Mouse (Mus musculus) urinary bladder, postnatal 4 days (tissue): ENCODE data around the gene Gm5678.
"Not testable (repeated sequence)": the region's sequence is repeated elsewhere in the genome, so short reads cannot be mapped to it uniquely, and the experiment has no call there.

ENCODE experiments used
- DNase-seq, 2 experiments: peaks; one replicate each; pipeline ENCODE4 v3.0.0; 2021 to 2022; ENCODE audit warnings: low spot score in 2 of 2

The Gm5678 gene

DNA sequence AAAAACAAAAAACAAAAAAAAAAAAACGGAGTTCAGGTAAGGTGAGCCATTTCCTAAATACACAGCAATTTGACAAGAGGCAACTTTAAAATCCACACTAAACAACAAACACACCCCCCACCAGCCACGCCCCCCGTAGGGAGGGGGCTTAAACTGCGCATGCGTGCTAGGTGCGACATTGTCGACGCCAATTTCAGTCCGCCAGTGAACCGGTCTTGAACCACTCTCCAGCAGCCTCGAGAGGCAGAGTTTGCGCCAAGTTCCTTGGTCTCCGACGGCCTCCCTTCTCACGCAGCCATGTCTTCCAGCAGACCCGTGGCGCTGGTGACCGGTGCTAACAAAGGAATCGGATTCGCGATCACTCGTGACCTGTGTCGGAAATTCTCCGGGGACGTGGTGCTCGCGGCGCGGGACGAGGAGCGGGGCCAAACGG lies 20.2 kb upstream of the Gm5678 start:
- peak; percentile 84 for DNase-seq

GRCm38 (mm10) chr16:93608731-93609130 lies 19.2 kb upstream of the Gm5678 start:
- DNase-seq: no peak

- no peak for DNase-seq
These were observed 18.1 kb upstream of the Gm5678 start for GRCm38 (mm10) chr16:93609796-93610195.

DNA sequence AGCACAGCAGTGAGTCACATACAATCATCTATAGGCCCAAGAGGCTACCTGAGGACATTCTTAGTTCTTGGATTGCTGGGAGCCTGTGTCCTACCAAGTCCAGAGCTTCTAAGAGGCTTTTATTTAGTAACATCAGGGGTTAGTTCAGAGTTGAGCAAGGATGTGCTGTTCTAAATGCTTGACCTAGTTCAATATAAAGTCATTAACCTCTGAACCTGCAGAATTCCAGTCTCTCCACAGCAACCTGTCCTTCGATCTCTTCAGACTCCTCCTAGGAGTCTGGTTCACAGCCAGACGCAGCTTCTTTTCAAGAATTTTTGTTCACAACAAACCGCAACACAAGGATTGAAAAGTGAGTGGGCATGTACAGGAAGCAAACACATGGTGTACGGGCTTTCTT lies 16.9 kb upstream of the Gm5678 start:
- no peak for DNase-seq

DNA sequence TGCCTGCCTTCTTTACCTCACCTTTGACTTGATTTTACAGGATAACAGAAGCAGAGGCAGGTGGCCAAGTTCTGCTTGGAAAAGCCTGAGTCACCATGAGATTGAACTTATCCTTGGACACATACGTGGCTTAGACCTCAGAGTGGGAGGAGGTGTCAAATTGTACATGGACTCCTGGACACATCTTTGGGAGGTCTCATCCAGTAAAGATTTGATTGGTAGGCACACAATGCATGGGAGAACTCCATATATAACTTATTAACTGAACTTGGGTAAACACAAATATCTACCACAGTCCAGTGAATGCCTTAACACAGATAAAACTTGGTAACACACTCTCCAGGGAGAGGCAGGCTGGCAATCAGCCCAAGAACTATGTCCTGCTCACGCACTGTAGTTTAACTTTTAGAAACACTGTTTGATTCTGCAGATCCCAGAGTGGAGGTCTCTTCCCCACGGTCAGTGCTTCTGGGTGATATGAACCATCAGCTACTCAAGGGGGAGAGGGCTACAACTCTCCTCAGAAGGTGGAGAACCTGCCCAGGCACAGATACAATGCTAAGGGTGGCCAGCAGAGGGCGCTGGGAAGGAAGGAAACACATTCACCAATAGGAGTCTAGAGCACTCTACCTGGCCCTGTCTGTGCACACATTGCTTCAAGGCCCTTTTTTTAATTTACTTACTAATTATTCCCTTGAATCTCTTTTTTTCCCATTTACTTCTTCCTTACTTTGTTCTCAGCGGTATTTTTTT lies 12.6 kb upstream of the Gm5678 start:
- DNase-seq: no peak

DNA sequence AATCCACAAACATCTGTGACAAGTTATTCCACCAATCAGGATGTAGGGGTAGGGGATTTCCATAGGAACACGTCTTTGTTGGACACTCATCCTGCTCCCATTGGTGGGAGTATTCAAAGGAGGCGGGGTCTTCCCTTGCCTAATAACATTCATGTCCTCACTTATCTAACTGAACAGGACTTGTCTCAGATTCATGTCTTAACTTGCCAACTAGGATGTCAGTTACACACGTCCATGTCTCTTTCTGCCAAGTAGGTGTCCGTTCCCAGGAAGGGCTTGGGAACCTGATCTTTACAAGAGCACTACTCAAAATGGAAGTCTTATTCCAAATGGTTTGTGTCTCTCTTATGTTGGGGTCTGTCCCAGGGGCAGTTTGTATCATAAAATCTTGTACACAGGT lies 4.1 kb upstream of the Gm5678 start:
- DNase-seq: not testable (repeated sequence)

DNA sequence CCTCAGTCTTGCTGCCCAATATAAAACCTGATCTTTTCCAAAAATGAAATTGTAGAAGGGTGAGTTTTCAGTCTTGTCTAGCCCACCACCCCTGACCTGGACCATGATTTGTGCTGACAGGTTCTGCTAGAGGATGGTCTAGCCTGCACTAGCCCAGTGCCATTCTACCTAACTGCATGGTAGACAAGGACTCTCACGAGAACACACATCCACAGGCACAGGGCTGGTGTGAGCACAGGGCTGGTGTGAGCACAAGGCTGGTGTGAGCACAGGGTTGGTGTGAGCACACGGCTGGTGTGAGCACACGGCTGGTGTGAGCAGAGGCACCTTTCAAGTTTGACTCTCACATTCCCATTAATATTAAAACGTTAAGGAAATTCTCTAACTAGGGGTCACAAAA lies 3.2 kb upstream of the Gm5678 start:
- no peak for DNase-seq

GRCm38 (mm10) chr16:93626745-93627144 lies 1.2 kb upstream of the Gm5678 start:
- no peak for DNase-seq

DNA sequence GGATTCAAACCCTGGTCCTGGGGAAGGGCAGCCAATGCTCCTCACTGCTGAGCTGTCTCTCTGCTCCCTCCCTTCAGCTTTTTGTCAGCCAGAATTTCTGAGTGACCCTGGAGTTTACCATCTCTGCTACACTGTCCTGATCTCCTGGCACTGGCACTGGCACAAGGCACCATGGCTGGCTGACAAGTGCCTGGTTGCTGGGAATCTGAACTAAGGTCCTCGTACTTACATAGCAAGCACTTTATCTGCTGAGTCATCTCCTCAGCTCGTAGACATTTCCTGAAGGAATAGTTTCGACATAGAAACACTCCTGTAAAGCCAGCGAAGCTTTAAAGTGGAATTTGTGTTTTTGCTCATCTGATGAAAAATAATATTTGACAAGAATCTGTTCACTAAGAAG lies 16.1 kb downstream of the Gm5678 start:
- no peak for DNase-seq

GRCm38 (mm10) chr16:93648441-93649183 lies 20.7 kb downstream of the Gm5678 start:
- DNase-seq: no peak

GRCm38 (mm10) chr16:93667976-93668375 lies 40.1 kb downstream of the Gm5678 start:
- no peak for DNase-seq

GRCm38 (mm10) chr16:93669521-93669920 lies 41.6 kb downstream of the Gm5678 start:
- no peak for DNase-seq

GRCm38 (mm10) chr16:93670466-93670865 lies 42.6 kb downstream of the Gm5678 start:
- not testable (repeated sequence) for DNase-seq

GRCm38 (mm10) chr16:93671064-93671463 lies 43.2 kb downstream of the Gm5678 start:
- no peak for DNase-seq

- no peak for DNase-seq
These were observed 48.5 kb downstream of the Gm5678 start for GRCm38 (mm10) chr16:93676376-93676775.

DNA sequence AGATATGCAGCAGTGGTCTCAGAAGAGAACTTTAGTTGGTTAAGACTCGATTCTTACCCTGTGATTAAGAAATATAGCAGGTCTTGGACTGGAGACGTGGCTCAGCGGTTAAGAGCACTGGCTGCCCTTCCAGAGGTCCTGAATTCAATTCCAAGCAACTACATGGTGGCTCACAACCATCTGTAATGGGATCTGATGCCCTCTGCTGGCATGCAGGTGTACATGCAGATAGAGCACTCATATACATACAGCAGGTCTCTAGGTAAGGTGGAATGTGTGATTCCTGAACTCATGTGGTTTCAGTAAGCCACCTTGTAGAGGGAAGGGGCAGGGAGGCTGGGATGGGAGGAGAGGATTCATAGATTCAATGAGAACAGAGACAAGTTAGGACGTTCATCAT lies 50.3 kb downstream of the Gm5678 start:
- no peak for DNase-seq

DNA sequence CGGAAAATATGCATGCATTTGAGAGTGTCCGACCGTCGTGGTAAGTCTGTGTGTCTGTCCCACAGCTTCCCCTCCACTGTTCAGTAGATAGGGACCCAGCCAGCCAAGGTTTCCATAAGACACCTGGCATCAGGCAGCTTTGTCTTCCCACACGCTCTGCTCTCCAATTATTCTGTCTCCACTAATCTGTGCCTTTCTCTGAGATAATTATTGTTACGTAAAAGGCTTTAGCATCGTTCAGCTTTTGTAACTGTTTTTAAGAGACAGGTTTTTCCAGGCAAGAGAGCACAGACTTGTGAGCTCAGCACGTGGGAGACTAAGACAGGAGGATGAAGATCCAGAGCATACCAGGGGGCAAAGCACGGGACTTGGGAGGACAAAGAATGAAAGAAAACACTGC lies 51.3 kb downstream of the Gm5678 start:
- no peak for DNase-seq
